Mouse (Mus musculus): ENCODE data around the gene Card10.
"Not testable (repeated sequence)": the region's sequence is repeated elsewhere in the genome, so short reads cannot be mapped to it uniquely, and the experiment has no call there.

DNA sequence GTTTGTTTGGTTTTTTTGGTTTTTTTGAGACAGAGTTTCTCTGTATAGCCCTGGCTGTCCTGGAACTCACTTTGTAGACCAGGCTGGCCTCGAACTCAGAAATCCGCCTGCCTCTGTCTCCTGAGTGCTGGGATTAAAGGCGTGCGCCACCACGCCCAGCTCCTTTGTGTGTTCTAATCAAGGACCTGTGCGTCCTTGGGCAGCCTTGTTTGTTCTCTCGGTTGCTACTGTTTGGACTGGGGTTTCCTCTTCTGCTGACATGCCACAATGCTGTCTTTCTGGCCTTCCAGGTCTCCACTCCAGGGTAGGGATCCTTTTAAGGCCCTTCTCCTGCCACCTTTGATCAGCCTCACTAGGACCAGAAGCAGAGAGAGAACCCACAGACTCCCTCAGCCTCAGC lies 44.0 kb upstream of the Card10 start:
- not testable (repeated sequence) for TF ChIP-seq CTCF (IDR thresholded peaks at IDR 0.05; ENCODE audit: extremely low read depth, insufficient read depth, insufficient read length, insufficient replicate concordance); POLR2A (IDR thresholded peaks at IDR 0.05; ENCODE audit: low read depth, low read length)

All from spleen, adult 2 months (tissue).